Mouse (Mus musculus) CH12.LX (cell line): ENCODE measurements around the gene Bcl2l15. TPM values are rescaled to one million over a fixed set of nuclear protein-coding genes. Genes with fewer than 3 reads are reported as not detected.
A peak's percentile ranks its signal among the peaks of the same experiment; 100 is the strongest.

Experiments
- DNase-seq: peaks from one replicate; pipeline ENCODE4 v3.0.0-alpha.2; 2013; ENCODE audit errors: extremely low read depth
- H3K27ac ChIP-seq: 2 replicates; pipeline ENCODE4 v1.5.1; 2012; ENCODE audit warnings: low read depth, mild to moderate bottlenecking, control low read depth, moderate library complexity; ENCODE audit not compliant: insufficient read depth
- H3K27me3 ChIP-seq: replicated peaks from 2 replicates; pipeline ENCODE3; 2012; ENCODE audit warnings: inconsistent platforms
- H3K36me3 ChIP-seq, 2 experiments: replicated peaks in 1 of 2; 2 replicates each; pipeline versions ENCODE3 to v1.6.1; 2012; ENCODE audit warnings: inconsistent platforms in 1 of 2, low read length in 1 of 2, mild to moderate bottlenecking in 1 of 2, mixed read lengths in 1 of 2, moderate library complexity in 1 of 2; ENCODE audit not compliant: control insufficient read depth in 1 of 2, insufficient read depth in 1 of 2
- H3K4me1 ChIP-seq, 2 experiments: 2 replicates each; pipeline ENCODE4 v1.6.1; 2012; ENCODE audit warnings: inconsistent platforms in 1 of 2, moderate library complexity in 1 of 2; ENCODE audit not compliant: insufficient read depth in 2 of 2, control insufficient read depth in 1 of 2
- H3K4me2 ChIP-seq: 2 replicates; pipeline ENCODE4 v1.6.1; 2012; ENCODE audit warnings: low read depth, mild to moderate bottlenecking, control low read depth; ENCODE audit not compliant: poor library complexity, insufficient read depth, severe bottlenecking
- H3K4me3 ChIP-seq, 3 experiments: fragments of 150-350 bp in 1 of 3; sonication (generic) in 1 of 3; replicated peaks in 1 of 3; 2 replicates each; pipeline versions ENCODE3 to v1.5.1; 2011 to 2012; ENCODE audit warnings: low read depth in 2 of 3, low read length in 2 of 3, mild to moderate bottlenecking in 2 of 3, moderate library complexity in 2 of 3, control low read depth in 1 of 3, improper control_type of control experiment in 1 of 3, inconsistent platforms in 1 of 3, mixed read lengths in 1 of 3; ENCODE audit not compliant: poor library complexity in 1 of 3
- H3K79me2 ChIP-seq: replicated peaks from 2 replicates; pipeline ENCODE4 v1.6.1; 2012; ENCODE audit warnings: mild to moderate bottlenecking, moderate library complexity; ENCODE audit not compliant: control insufficient read depth, poor library complexity, insufficient read depth, severe bottlenecking; ENCODE audit errors: extremely low read depth
- H3K9ac ChIP-seq: 2 replicates; pipeline ENCODE4 v1.6.1; 2012; ENCODE audit warnings: low read depth, mild to moderate bottlenecking, control low read depth, moderate library complexity; ENCODE audit not compliant: insufficient read depth
- H3K9me3 ChIP-seq: replicated peaks from 2 replicates; pipeline ENCODE3; 2012; ENCODE audit warnings: low read length, inconsistent platforms, mixed read lengths
- BHLHE40 ChIP-seq: IDR thresholded peaks from 2 replicates; pipeline ENCODE4 v1.6.1; 2011; ENCODE audit warnings: mild to moderate bottlenecking, low read depth, low read length, improper control_type of control experiment
- CHD2 ChIP-seq: IDR thresholded peaks from 2 replicates; pipeline ENCODE4 v1.6.1; 2011; ENCODE audit warnings: low read length, improper control_type of control experiment
- EP300 ChIP-seq: IDR thresholded peaks from 2 replicates; pipeline ENCODE4 v1.6.1; 2011; ENCODE audit warnings: low read length, improper control_type of control experiment
- ETS1 ChIP-seq: conservative IDR thresholded peaks from 2 replicates; pipeline ENCODE4 v1.6.1; 2012; ENCODE audit warnings: low read depth, mild to moderate bottlenecking, inconsistent platforms, low read length, improper control_type of control experiment, moderate library complexity
- IRF4 ChIP-seq: IDR thresholded peaks from 2 replicates; pipeline ENCODE4 v1.6.1; 2014; ENCODE audit warnings: low read depth, mild to moderate bottlenecking, inconsistent platforms, low read length, improper control_type of control experiment
- JUND ChIP-seq: conservative IDR thresholded peaks from 2 replicates; pipeline ENCODE4 v1.6.1; 2011; ENCODE audit warnings: low read depth, low read length, improper control_type of control experiment
- KAT2A ChIP-seq: IDR thresholded peaks from 2 replicates; pipeline ENCODE4 v1.6.1; 2012; ENCODE audit warnings: low read length, improper control_type of control experiment, inconsistent platforms; ENCODE audit not compliant: insufficient replicate concordance
- MAZ ChIP-seq: IDR thresholded peaks from 2 replicates; pipeline ENCODE4 v1.6.1; 2012; ENCODE audit warnings: low read depth, mild to moderate bottlenecking, inconsistent platforms, low read length, improper control_type of control experiment, moderate library complexity
- MXI1 ChIP-seq: IDR thresholded peaks from 2 replicates; pipeline ENCODE4 v1.6.1; 2011; ENCODE audit warnings: mild to moderate bottlenecking, low read depth, low read length, improper control_type of control experiment
- MYC ChIP-seq: IDR thresholded peaks from 2 replicates; pipeline ENCODE4 v1.6.1; 2011; ENCODE audit warnings: low read depth, mild to moderate bottlenecking, improper control_type of control experiment, low read length
- POLR2A ChIP-seq: IDR thresholded peaks from 2 replicates; pipeline ENCODE4 v1.6.1; 2011; ENCODE audit warnings: low read depth, mild to moderate bottlenecking, improper control_type of control experiment, low read length
- SIN3A ChIP-seq: IDR thresholded peaks from 2 replicates; pipeline ENCODE4 v1.6.1; 2012; ENCODE audit warnings: low read length, improper control_type of control experiment, inconsistent platforms
- SMC3 ChIP-seq: IDR thresholded peaks from 2 replicates; pipeline ENCODE4 v1.6.1; 2011; ENCODE audit warnings: low read depth, low read length, improper control_type of control experiment
- TBP ChIP-seq: conservative IDR thresholded peaks from 2 replicates; pipeline ENCODE4 v1.6.1; 2011; ENCODE audit warnings: low read depth, low read length, improper control_type of control experiment
- TCF12 ChIP-seq: IDR thresholded peaks from 2 replicates; pipeline ENCODE4 v1.6.1; 2014; ENCODE audit warnings: low read depth, mild to moderate bottlenecking, inconsistent platforms, low read length, improper control_type of control experiment
- UBTF ChIP-seq: IDR thresholded peaks from 2 replicates; pipeline ENCODE4 v1.6.1; 2012; ENCODE audit warnings: low read depth, mild to moderate bottlenecking, inconsistent platforms, low read length, improper control_type of control experiment, moderate library complexity
- USF1 ChIP-seq: IDR thresholded peaks from 2 replicates; pipeline ENCODE4 v1.6.1; 2014; ENCODE audit warnings: low read depth, mild to moderate bottlenecking, inconsistent platforms, low read length, improper control_type of control experiment
- ZC3H11A ChIP-seq: IDR thresholded peaks from 2 replicates; pipeline ENCODE4 v1.6.1; 2012; ENCODE audit warnings: low read depth, mild to moderate bottlenecking, inconsistent platforms, low read length, improper control_type of control experiment
- ZMIZ1 ChIP-seq: IDR thresholded peaks from 2 replicates; pipeline ENCODE4 v1.6.1; 2012; ENCODE audit warnings: low read depth, mild to moderate bottlenecking, inconsistent platforms, low read length, improper control_type of control experiment
- ZNF384 ChIP-seq: IDR thresholded peaks from 2 replicates; pipeline ENCODE4 v1.6.1; 2012; ENCODE audit warnings: low read depth, low read length, improper control_type of control experiment, inconsistent platforms
- dilution Hi-C: fragments of 300-500 bp; cut with MboI; formaldehyde crosslinking; loops from 2 replicates; pipeline ENCODE4 v1.14.3; 2020; ENCODE audit warnings: low sequenced_read_pairs; ENCODE audit not compliant: extremely low pct_unique_long_range_greater_than_20kb, extremely low pct_ligation_motif_present
- in situ Hi-C: fragments of 300-500 bp; cut with MboI; formaldehyde crosslinking; loops from 3 replicates; pipeline ENCODE4 v1.14.3; 2019; ENCODE audit warnings: low sequenced_read_pairs, low pct_ligation_motif_present, low pct_unique_long_range_greater_than_20kb, mixed read lengths
- polyA plus RNA-seq: library from polyadenylated mRNA; unstranded; fragments of >175 nt; gene quantifications from 2 replicates; pipeline ENCODE4 v1.2.1, GENCODE M21; 2012; ENCODE audit warnings: low read depth; ENCODE audit not compliant: insufficient read length
- total RNA-seq, 2 experiments: library from RNA; depleted of rRNA; stranded (reverse); fragments of 300-350 nt in 1 of 2; fragments of >200 nt in 1 of 2; gene quantifications; 2 replicates each; pipeline ENCODE4 v1.2.3; 2012 to 2014

Bcl2l15 gene
- total and polyA plus RNA-seq, 3 experiments: 12.2 to 24.9 (median 23.0) TPM

- no peak for TF ChIP-seq ZMIZ1
Measured at GRCm38 (mm10) chr3:103858881-103859801, 26.7 kb downstream of the Bcl2l15 start, which contains the start of gene Ptpn22 (continued).

- H3K4me2 ChIP-seq: peak overlapping the region; percentile 88
- H3K27me3 ChIP-seq: no peaks in the 10 kb centered on the region
- H3K4me3 ChIP-seq: peak overlapping the region; percentile 55 to 77 (median 61)
- H3K9ac ChIP-seq: peak overlapping the region; percentile 64
- no peaks in the 10 kb centered on the region for H3K9me3 ChIP-seq
- dilution Hi-C loops (no loop called here), in situ Hi-C loops (no loop called here)
- peaks cover 47% of the 10 kb centered on the region for H3K79me2 ChIP-seq
- H3K27ac ChIP-seq: peak overlapping the region; percentile 99
- H3K4me1 ChIP-seq: peaks cover 7 to 47% of the 10 kb centered on the region in 2 experiments
- TF ChIP-seq UBTF (no peak), CHD2 (no peak), MXI1 (peak; percentile 68), IRF4 (peak; percentile 42; the same call in 1 of the 2 replicates), ETS1 (peak; percentile 79; the same call in 1 of the 2 replicates), SIN3A (peak; percentile 83), USF1 (no peak), TBP (peak; percentile 76; the same call in 1 of the 2 replicates), TCF12 (peak; percentile 64; the same call in 1 of the 2 replicates), EP300 (no peak; the same call in none of the 2 replicates), POLR2A (peak; percentile 61), MYC (peak; percentile 77), ZC3H11A (no peak), JUND (peak; percentile 70)
- peaks cover 0 to 11% of the 10 kb centered on the region in 2 experiments for H3K36me3 ChIP-seq
- peak; percentile 81 for DNase-seq
Measured at GRCm38 (mm10) chr3:103859851-103860391, 27.5 kb downstream of the Bcl2l15 start.

GRCm38 (mm10) chr3:103862721-103863220 lies 30.4 kb downstream of the Bcl2l15 start:
- peaks cover 9 to 39% of the 10 kb centered on the region in 2 experiments for H3K4me1 ChIP-seq
- DNase-seq: no peak
- H3K36me3 ChIP-seq: peaks cover 7 to 20% of the 10 kb centered on the region in 2 experiments
- in situ Hi-C loops (no loop called here), dilution Hi-C loops (no loop called here)
- peak overlapping the region; percentile 69 for H3K4me2 ChIP-seq
- H3K9ac ChIP-seq: peak overlapping the region; percentile 64
- H3K4me3 ChIP-seq: peak overlapping the region; percentile 39 to 77 (median 47)
- no peaks in the 10 kb centered on the region for H3K9me3 ChIP-seq
- H3K27me3 ChIP-seq: no peaks in the 10 kb centered on the region
- peak overlapping the region; percentile 70 for H3K27ac ChIP-seq
- peaks cover 66% of the 10 kb centered on the region for H3K79me2 ChIP-seq
- no peak for TF ChIP-seq JUND
- no peak; the same call in 1 of the 2 replicates for TF ChIP-seq SIN3A
- TF ChIP-seq POLR2A: no peak
- TF ChIP-seq ZNF384: no peak
- no peak for TF ChIP-seq SMC3
- TF ChIP-seq KAT2A: no peak
- 0 out of 2 replicates have a peak, but pooled peaks have one; percentile 4 for TF ChIP-seq MAZ
- TF ChIP-seq IRF4: 0 out of 2 replicates have a peak, but pooled peaks have one; percentile 22
- peak; percentile 42 for TF ChIP-seq EP300
- no peak for TF ChIP-seq BHLHE40
